Mouse (Mus musculus): ENCODE measurements at regions not wholly inside any gene's neighbourhood (a gene's known extent, or its start where the extent isn't known, plus 50 kb on each side); places are given as distances from the start of the nearest gene placed in this dataset.

DNA sequence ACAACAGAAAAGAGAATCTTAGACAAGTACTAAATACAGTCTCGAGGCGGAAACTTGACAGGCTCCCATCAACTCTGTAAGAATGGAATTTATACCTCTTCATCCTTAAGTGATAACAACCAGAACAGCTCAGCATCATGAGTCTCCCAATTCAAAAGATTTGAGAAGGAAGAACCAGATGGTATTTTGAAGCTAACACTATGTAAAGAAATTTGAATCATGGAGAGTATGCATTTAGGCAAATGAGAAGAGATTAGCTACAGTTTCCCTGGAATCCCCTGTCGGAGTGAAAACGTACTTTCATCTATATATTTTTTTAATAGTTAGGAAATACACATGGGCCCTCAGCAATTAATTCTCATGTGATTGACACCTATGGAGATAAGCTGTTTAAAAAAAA, 140.9 kb downstream of the Nrip1 start:
- DNase-seq = no peak

DNA sequence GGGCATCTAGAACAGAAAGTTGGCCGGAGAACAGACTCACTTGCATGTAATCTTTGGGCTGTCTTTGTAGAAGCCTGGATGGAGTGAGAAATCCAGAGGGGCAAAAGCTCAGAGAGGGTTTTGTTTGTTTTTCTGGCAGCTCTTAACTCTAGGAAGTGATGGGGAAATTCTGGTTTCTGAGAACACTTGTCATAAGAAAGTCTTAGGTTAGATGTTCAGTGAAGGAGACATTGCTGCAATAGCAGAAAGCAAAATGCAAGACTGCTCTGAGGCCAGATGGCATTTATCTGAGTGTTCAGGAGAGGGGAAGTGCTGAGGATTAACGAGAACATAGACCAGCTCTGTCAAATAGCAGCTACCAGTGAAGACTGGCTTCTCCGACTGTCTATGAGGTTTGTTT, 141.5 kb downstream of the Nrip1 start:
- no peak for DNase-seq

DNA sequence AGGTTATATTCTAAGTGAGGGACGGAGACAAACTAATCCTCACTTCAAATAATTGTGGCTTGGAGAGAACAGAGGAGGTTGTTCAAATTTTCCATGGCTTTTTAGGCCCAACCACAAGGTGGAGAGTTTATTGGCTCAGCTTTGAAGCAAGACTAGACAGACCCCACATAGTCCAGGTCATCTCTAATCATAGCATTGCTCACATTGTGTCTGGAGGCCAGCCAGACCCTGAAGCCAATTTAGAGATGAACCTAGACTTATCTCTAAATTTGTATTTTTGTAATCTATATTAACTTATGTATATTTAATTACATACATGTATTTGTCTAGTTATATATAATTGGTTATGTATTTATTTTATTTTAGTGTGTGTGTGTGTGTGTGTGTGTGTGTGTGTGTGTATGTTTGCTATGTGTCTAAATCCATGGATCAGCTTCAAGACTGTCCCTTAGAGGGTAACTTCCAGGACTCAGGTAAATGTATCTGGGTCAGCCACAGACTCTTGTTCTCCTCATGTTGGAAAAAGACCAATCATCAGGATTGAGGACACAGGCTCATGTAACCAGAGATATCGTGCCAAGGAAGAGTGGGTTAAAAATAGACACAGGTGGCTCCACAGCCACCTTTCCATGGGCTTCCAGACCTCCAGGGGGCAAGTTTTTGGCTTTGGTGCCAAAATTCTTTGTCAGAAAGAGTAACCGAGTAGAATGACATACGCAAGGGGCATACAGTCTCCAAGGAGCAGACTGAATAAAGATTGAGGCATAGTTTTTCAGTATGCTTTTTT, 142.9 kb downstream of the Nrip1 start:
- no peak for DNase-seq

DNA sequence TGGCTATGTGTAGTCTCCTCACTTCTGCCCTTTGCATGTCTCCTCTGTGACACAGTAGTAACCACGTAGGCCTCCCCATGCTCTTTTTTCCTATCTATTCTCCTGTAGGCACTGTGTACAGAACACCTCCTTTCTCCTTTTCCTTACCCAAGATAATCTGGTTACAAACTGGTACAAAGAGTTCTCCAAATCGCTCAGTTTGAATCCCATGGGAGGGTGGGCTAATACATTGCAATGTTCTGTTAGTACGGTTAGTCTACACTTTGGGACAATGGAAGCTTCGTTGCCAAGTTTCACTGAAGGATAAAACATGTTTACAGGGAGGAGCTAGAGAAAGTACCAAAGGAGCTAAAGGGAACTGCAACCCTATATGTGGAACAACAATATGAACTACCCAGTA, 145.2 kb downstream of the Nrip1 start:
- DNase-seq = no peak

DNA sequence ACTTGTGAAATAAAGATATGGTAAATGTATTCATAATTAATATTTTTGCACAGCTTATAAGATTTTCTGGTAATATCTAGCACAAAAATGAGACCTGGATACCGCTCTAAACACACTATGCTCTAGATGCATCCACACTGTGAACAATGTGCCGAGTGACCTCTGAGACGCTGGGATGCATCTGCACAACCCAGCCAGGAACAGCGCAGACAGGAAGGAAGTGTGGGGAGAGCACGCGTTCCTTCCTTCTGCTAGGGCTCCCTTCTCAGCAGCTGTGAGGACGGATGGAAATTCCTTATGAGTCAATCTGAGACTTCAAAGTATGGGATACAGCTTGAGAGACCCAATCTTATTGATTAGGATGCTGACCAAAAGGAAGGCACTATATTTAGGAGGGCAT, 147.2 kb downstream of the Nrip1 start:
- DNase-seq = peak; percentile 32

DNA sequence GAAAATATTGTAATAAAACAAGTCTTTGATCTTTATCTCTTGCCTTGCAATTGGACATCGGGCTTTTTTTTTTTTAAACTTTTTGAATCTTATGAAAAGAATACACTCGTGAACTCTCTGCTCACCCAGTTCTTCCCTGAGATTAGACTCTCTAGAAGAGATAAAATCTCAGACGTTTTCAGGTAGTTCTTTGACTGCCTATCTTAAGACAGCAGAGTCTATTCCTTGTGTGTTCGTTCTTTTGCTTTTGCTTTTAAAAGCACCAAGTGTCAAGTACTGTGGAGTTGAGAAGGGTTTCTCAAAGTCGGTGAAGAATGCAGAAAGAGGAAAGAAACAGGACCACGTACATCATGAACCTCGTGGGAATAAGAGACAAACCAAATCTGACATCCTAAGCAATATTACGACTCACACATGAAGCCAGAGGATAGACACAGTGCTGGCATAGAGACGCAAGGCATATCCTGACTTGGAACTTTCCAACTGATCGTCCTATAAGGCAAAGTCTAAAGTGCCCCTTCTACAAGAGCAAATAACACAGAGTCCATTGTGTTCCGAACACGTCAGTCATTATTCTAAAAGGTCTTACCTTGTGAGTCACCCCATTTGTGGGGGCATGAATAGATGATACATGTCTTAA, 147.9 kb downstream of the Nrip1 start:
- no peak for DNase-seq

DNA sequence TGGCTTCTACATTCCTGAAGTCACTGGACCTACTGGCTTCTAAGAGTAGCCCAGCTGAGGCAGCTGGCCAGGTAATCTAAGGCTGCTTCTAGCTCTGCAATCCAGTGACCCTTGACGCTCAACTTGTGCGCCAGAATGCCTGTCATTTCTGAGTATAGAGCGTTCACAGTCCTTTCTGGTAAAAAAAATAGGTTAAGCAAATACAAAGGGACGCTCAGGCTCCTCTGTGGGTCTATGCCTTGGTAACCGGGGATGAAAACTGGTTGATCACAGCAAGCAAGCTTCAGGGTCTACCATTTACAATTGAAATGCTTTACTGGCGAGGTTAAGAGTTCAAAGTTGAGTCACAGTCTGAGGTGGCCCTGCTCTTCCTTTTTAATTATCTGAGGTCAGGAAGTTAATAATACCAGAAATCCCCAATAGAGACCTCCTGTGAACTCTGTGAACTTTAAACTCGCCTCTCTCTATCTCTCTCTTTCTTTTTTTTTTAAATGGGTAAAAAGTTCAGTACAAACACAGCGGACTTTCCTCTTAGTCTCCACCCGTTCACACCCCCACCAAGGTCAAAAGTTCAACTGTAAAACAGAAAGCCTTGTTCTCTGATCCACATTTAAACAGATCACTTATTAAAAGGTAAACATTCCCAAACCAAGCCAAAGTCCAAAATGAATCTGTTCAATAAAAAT, 148.6 kb downstream of the Nrip1 start:
- no peak for DNase-seq

DNA sequence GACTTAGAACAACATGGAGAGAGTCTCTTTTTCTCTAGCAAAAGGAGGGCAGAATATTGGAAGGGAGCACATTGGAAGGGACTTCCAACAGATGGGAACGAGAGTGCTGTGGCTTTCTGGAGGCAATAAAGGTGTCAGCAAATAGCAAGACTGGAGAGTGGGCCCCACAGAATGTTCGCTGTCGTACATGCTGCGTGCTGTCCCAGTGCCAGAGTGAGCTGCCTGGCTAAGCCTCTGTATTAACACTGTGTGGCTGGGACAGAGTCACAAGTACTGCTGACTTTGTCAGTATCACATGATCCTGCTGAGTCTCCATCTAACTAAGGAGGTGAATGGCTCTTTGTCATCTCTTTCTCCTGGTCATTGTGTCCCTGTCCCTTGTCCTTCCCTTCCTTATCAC, 149.9 kb downstream of the Nrip1 start:
- peak; percentile 25 for DNase-seq

DNA sequence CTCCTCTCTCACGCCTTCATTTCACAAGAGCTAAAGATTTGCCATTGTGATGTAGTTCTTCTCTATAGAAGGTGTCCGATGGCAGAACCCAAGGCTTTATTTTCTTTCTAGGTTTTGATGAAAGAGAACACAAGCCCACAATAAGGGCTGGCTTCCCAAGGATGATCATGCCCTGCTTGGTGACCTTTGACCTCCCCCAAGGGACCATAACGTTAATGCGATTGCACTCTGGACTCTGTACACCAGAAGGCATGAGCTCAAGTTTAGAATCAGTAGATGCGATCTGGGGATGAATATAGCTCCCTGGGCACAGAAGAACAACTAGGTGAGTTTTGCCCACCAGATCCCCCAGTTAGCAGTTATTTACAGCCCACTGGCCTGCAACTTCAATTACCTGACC, 150.7 kb downstream of the Nrip1 start:
- no peak for DNase-seq

DNA sequence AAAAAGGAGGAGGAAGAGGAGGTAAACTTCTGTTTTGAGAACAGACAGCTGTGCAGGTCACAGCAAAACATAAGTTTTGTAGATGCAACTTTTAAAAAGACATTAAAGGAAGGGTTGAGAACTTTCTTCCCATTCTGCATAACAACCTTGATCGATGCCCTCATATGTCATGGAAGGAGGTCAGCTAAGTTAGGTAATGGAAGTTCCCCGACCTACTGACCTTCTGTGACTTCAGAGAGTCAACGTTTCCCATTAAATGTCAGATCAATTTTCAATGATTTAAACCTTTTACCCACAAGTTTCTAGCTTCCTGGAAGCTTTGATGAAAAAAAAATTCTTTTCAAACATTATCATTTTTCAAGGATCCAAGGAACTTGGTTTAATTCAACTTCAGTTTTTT, 153.2 kb downstream of the Nrip1 start:
- DNase-seq = no peak

DNA sequence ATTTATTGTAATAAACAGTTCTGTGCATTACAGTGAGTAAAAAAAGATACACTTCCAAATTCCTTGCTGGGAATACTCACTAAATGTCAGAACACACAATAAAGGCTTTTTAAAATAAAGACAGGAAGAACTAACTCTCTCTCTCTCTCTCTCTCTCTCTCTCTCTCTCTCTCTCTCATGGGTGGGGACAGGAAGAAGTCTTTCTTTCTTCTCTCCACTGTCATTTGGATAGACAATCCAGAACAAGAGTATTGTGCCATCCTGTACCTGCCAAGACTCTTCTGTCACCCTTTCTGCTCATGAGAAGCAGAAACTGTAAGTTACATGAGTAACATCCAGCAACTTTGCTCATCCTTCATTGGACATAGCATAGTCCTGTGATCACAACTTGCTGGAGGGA, 154.4 kb downstream of the Nrip1 start:
- DNase-seq = no peak

DNA sequence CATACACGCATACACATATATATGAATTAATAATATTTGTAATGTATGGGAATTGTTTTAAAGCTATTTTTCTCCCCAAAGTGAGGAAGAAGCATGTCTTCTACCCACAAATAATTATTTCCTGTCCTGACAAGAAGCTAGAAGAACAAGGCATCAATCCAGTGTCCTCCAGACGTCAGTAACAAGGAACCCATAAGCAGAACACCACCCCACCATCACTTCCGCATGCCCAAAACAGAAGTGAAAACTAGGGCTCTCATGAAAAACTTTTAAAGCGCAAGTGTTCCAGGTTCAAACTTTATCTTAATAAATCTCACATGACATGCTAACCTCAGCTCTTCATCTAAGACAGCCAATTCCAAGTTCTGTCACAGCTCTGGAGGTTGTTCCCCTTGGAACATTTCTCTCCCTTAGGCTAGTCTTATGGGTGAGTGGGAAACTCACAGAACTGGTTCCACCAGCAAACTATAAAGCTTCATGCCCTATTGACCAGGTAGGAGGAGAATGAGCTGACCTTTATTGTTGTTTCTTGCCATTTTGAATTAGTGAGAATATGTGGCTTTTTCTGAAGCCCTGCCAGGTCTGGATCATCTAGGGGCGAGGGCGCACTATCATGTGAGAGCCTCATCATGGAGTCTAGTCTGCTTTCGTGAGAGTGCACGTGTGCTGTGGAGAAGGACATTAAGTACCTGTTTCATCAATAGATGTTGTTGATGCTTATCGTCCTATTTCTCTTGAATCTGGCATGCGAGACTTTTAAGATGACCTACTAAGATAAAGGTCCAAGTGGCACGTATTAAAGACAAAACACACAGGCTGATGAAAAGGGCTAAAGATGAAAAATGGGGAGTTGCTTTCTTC, 155.1 kb downstream of the Nrip1 start:
- peak; percentile 14 for DNase-seq

DNA sequence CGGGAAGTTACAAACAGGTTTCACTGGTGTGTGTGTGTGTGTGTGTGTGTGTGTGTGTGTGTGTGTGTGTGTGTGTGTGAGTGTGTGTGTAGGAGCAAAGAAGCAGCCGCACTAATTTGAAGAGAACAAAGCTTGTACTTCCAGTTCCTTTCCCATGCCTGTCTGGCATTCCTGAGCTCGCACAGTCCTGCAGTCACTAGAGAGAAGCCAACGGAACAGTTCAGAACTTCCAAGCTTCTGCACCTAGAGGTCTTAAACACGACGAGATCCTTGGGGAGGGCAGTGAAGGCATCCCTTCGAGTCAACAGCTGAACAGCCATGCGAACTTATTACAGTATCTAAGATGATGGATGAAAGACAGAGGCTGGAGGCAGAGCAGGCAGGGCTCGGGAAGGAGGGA, 157.4 kb downstream of the Nrip1 start:
- no peak for DNase-seq

DNA sequence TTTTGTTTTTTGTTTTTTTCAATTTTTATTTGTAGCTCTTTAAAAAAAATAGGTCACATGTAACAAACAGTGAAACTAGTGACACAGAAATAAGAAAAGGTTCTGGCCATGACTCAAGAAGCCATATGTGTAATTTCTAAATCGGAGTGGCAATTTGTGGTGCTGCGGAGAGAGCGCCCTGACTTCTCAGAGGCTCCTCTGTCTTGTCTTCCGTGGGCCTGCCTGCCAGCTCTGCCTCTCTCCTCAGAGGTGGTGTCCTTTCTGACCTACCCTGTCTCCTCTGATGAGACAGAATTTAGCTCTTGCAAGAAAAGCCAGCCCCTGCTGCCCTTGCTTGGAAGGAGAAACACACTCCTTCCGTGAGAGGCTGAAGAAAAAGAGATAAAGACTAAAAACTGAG, 158.1 kb downstream of the Nrip1 start:
- DNase-seq = no peak

DNA sequence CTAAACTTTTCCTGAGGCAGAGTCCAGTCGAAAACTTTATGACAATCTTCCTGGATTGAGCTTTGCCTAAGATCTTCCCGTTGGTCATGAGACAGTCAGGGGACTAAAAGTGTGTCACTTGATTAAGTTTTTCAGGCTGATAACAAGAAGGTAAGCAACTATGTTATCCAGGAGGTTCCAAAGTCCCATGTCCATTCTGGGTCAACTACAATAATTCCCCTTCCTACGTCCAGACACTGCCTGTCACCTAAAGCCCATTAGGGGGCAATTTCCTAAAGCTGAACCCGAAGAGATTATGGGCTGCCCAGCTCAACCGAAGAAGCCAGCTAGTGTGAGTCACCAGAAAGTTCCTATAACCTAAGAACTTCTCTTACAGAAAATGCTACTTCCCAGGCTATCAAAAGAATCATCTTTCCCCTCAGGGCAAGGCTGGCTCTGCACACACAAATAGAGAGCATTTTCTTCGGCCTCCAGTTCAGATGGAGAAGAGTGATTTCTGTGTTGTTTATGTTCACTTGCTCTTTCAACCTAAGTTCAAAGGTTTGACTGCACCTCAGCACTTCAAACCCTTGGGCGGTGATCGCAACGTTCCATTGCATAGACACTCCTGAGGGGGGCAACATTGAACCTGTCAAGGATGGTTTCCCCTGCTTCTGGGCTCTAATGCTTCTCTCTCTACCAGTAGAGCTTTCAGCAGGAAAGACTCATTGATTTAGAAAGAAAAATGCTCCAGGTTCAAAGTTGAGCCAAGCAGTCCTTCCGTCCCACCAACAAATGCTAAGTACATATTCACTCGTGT, 171.7 kb downstream of the Nrip1 start:
- peak; percentile 37 for DNase-seq

DNA sequence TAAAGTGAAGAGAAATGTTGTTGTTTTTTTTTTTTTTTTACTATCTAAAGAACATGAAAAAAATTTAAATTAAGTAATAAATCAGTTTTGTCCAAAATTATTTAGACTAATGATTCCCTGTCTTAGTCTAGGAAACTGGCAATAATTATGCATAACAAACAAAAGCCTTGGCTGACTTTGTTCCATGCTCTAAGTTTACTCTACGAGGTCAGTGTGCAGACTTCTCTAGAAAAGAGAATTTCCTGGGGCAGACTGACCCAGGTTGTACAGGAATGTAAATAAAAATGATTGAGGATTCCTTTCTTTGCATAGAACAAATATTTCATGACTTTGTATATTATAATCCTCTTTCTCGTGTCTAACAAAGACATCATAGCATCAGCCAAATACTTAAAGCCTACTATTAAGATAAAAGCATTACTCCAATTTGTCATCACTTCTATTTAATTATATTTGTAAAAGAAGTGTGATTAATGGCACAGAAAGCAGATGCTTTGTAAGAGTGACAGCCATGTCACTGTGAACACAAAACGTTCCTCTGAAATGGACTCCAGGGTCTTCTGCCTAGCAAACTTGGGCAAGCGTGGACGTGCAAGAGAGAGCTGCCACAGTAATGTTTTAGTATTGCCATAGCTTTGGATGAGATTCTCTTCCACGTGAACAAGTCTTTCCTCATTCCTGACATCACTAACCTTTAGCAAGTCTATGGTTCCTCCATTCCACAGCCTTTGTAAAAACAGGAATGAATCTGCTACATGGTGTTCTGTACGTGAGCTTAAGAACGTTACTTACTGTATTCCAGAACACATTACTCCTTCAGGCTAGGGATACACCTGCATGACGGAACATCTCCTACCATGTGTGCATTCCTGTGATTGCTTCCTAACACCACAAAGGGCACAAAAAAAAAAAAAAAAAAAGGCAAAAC, 172.6 kb downstream of the Nrip1 start:
- DNase-seq = no peak

DNA sequence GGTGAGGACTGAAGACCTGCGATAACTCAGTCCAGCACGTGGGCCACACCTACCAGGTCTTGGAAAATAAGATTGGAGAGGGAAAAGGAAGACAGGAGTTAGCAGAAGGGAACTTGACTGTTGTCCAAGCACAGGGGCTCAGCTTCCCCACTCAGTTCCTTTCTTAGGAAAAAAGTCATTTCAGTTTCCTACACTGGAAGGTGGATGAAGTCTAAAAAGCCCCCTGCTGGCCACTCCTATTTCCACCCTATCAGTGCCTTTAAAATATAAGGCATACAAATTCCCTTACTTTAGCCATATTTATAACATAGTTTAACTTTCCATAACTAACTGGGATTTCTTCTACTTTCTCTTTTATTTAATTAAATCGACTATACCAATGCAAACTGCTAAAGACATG, 173.4 kb downstream of the Nrip1 start:
- DNase-seq = no peak

DNA sequence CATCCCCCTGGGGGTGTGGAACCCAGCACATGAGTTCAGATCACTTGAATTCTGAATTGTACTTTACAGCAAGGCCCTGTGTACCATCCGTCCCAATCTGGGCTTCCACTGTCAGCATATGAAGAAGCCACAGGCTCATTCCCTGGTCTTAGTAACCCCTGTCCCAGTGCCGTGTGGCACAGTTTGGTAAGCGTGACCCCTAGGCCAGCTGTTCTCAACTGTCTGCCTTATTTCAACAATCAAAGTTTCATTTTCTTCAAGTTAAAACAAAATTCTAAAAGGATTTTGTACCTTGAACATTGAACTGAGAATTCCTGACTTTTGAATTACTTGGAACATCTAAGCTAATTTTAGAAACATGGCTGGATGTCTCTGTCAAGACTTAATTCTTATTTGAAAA, 174.6 kb downstream of the Nrip1 start:
- DNase-seq = no peak

DNA sequence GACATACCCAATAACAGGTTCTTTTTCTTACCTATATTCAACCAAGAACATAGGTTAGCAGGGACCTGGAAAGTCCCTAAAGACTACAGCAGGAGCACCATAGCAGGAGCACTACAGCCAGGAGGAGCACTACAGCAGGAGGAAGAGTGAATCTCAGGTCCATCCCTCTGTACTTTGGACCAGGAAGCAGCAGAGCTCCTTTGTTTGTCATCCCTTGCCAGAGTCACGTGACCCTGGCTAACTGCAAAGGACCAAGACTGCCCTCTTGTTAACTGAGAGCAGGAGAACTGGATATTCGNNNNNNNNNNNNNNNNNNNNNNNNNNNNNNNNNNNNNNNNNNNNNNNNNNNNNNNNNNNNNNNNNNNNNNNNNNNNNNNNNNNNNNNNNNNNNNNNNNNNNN, 172.2 kb upstream of the Samsn1 start:
- DNase-seq = no peak

DNA sequence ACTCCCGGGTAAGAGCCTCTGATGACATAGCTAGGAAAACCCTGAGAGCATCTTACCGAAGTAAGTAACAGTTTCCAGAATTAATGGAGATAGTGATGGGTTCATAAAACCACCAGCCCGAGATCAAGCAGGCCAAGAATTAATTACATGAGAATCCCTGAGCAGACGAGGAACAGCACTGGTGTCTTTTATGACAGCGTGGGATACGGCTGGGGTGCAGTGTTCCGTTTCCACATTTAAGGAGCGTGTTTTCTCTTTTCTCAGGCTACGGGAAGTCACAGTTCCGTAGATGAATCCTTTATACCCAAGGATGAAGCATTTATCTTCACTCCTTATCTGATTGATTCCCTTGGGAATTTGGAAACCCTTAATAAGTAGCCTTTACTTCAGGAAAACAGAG, 169.1 kb upstream of the Samsn1 start:
- DNase-seq = no peak

DNA sequence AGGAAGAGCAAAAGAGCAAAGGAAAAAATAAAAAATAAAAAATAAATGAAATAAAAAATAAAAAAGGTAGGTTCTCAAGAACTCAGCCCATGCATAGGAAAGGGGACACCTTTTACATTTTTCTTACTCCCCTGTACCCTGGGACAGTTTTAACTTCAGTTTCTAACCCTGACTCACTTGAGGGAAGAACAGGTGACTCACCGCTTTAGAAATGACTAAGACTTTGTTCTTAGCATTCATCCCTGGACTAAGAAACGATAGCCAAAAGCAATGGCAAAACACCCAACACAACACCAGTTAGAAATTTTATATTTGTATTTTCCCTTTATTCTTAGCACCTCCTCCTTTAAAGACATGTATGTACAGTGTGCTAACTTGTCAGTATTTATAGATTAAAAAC, 161.5 kb upstream of the Samsn1 start:
- DNase-seq = no peak
